Mouse (Mus musculus): ENCODE measurements around the gene Mms19. TPM values are rescaled to one million over a fixed set of nuclear protein-coding genes. Genes with fewer than 3 reads are reported as not detected.

Gene Mms19
- total RNA-seq, 1 experiment from 2014 or later, result 24.8 TPM

Other genes with a start within 250 kb of the Mms19 start
- gene Slit1, start 237.5 kb downstream of the Mms19 start, total RNA-seq (2017), result 0.13 TPM in 1 of 2 replicates, not detected in the other
- gene Arhgap19, start 179.1 kb downstream of the Mms19 start, total RNA-seq (2017), result 17.8 and 26.8 TPM in 2 replicates
- 11.4 and 16.7 TPM in 2 replicates for gene Frat1, start 151.2 kb downstream of the Mms19 start, total RNA-seq (2017)
- 28.0 and 33.7 TPM in 2 replicates for gene Frat2, start 133.0 kb downstream of the Mms19 start, total RNA-seq (2017)
- 12.2 and 18.9 TPM in 2 replicates for gene Rrp12, start 85.0 kb downstream of the Mms19 start, total RNA-seq (2017)
- 112 and 157 TPM in 2 replicates for gene Pgam1, start 69.2 kb downstream of the Mms19 start, total RNA-seq (2017)
- 50.7 and 52.2 TPM in 2 replicates for gene Exosc1, start 47.7 kb downstream of the Mms19 start, total RNA-seq (2017)
- gene Zdhhc16, start 47.7 kb downstream of the Mms19 start, total RNA-seq (2017), result 22.3 and 26.4 TPM in 2 replicates
- 3.3 and 14.9 TPM in 2 replicates for gene Ubtd1, start 606 bp upstream of the Mms19 start, total RNA-seq (2017)
- gene Ankrd2, start 54.8 kb upstream of the Mms19 start, total RNA-seq (2017), result not detected in 2 replicates
- 0.94 TPM in 1 of 2 replicates, not detected in the other for gene Hoga1, start 64.5 kb upstream of the Mms19 start, total RNA-seq (2017)
- not detected in 2 replicates for gene 4933411K16Rik, start 71.1 kb upstream of the Mms19 start, total RNA-seq (2017)
- 1.1 and 2.8 TPM in 2 replicates for gene Morn4, start 105.2 kb upstream of the Mms19 start, total RNA-seq (2017)
- 8.3 and 9.1 TPM in 2 replicates for gene Pi4k2a, start 109.3 kb upstream of the Mms19 start, total RNA-seq (2017)
- gene Avpi1, start 147.9 kb upstream of the Mms19 start, total RNA-seq (2017), result 5.3 and 5.4 TPM in 2 replicates
- gene Marveld1, start 166.2 kb upstream of the Mms19 start, total RNA-seq (2017), result 16.1 and 22.8 TPM in 2 replicates
- 20.0 and 37.1 TPM in 2 replicates for gene Zfyve27, start 182.8 kb upstream of the Mms19 start, total RNA-seq (2017)
- gene Sfrp5, start 221.1 kb upstream of the Mms19 start, total RNA-seq (2017), result 0.20 TPM in 1 of 2 replicates, not detected in the other

Data from hematopoietic stem cell, adult 5-6 weeks (primary cell).